Mouse (Mus musculus): ENCODE measurements around the gene Rnf180.

Rnf180 gene

GRCm38 (mm10) chr13:105122092-105122491 lies 172.5 kb downstream of the Rnf180 start:
- no peak for DNase-seq

GRCm38 (mm10) chr13:105121617-105122016 lies 173.0 kb downstream of the Rnf180 start:
- no peak for DNase-seq

GRCm38 (mm10) chr13:105111599-105111998 lies 183.0 kb downstream of the Rnf180 start:
- no peak for DNase-seq

GRCm38 (mm10) chr13:105104385-105104784 lies 190.2 kb downstream of the Rnf180 start:
- no peak for DNase-seq

- DNase-seq: no peak
These were observed 193.9 kb downstream of the Rnf180 start for GRCm38 (mm10) chr13:105100705-105101104.

- no peak for DNase-seq
These were observed 198.3 kb downstream of the Rnf180 start for GRCm38 (mm10) chr13:105096316-105096715.

- DNase-seq: no peak
These were observed 205.3 kb downstream of the Rnf180 start for GRCm38 (mm10) chr13:105089276-105089675.

- no peak for DNase-seq
These were observed 212.8 kb downstream of the Rnf180 start, which contains the start of gene 4933425L06Rik for GRCm38 (mm10) chr13:105081862-105082261. 4933425L06Rik (plus strand) TSS chr13:105082122.

Measured in lung, postnatal 4 days (tissue).